Mouse (Mus musculus) forebrain, embryonic 12.5 days (tissue): ENCODE results near the gene Dock9. TPM values are rescaled to one million over a fixed set of nuclear protein-coding genes. Genes with fewer than 3 reads are reported as not detected.
A peak's percentile ranks its signal among the peaks of the same experiment; 100 is the strongest.

Source experiments
- ATAC-seq: fragments of 200-750 bp; cut with Nextera tagmentation; 2 replicates; pipeline ENCODE4 v1.8.0; 2017; ENCODE audit warnings: moderate TSS enrichment; ENCODE audit not compliant: low FRiP score
- H3K27ac ChIP-seq: fragments of 300-500 bp; sonication (generic); 2 replicates; pipeline ENCODE4 v1.5.1; 2016; ENCODE audit warnings: mild to moderate bottlenecking
- H3K27me3 ChIP-seq: fragments of 300-500 bp; sonication (generic); 2 replicates; pipeline ENCODE4 v1.6.1; 2016; ENCODE audit warnings: mild to moderate bottlenecking
- H3K36me3 ChIP-seq: fragments of 300-500 bp; sonication (generic); replicated peaks from 2 replicates; pipeline ENCODE4 v1.6.1; 2016; ENCODE audit warnings: mild to moderate bottlenecking
- H3K4me1 ChIP-seq: fragments of 300-500 bp; sonication (generic); 2 replicates; pipeline ENCODE4 v1.6.1; 2016
- H3K4me2 ChIP-seq: fragments of 300-500 bp; sonication (generic); 2 replicates; pipeline ENCODE4 v1.6.1; 2016; ENCODE audit warnings: mild to moderate bottlenecking, moderate library complexity
- H3K4me3 ChIP-seq: fragments of 300-500 bp; sonication (generic); replicated peaks from 2 replicates; pipeline ENCODE4 v1.5.1; 2016; ENCODE audit warnings: mild to moderate bottlenecking
- H3K9ac ChIP-seq: fragments of 300-500 bp; sonication (generic); 2 replicates; pipeline ENCODE4 v1.6.1; 2016; ENCODE audit warnings: mild to moderate bottlenecking
- H3K9me3 ChIP-seq: fragments of 300-500 bp; sonication (generic); 2 replicates; pipeline ENCODE4 v1.6.1; 2016
- WGBS: fragments of 180-500 bp; shearing (Covaris S2); methylation state at CpG from one replicate; pipeline ENCODE4 v1.1.7; 2016; 5-methylcytosine and 5-hydroxymethylcytosine counted together
- polyA plus RNA-seq: library from polyadenylated mRNA; unstranded; fragments of >200 nt; fragmentation: Nextera tagmentation; extraction: Ambion mirVana; gene quantifications from 2 replicates; pipeline ENCODE4 v1.2.1, GENCODE M21; 2016

The Dock9 gene
- polyA plus RNA-seq, 1 experiment from 2014 or later, result 4.8 TPM

DNA sequence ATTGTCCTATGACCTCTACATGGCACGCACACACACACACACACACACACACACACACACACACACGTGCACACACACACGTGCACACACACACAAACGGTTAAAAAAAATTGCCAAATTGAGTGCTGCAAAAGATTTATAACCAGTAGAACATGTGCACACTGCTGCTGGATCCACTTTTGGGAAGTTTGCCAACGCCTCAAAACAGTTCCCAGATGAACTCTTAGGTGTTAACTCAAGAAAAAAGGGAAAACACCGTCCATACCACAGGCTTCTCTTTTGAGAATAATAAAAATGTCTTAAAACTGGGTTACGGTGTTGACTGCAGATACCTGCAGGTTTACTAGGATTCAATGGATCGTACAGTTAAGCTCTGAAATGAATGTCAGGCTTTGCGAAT, 48.0 kb downstream of the Dock9 start:
- Histone ChIP-seq H3K9ac (no peak overlapping the region), H3K4me3 (no peak overlapping the region), H3K9me3 (no peaks in the 10 kb centered on the region), H3K36me3 (no peaks in the 10 kb centered on the region), H3K4me2 (no peak overlapping the region), H3K4me1 (no peaks in the 10 kb centered on the region), H3K27ac (no peak overlapping the region), H3K27me3 (no peaks in the 10 kb centered on the region)
- ATAC-seq, result no peak
- 93% methylated on average over 9 of the region's 9 CpGs for WGBS

DNA sequence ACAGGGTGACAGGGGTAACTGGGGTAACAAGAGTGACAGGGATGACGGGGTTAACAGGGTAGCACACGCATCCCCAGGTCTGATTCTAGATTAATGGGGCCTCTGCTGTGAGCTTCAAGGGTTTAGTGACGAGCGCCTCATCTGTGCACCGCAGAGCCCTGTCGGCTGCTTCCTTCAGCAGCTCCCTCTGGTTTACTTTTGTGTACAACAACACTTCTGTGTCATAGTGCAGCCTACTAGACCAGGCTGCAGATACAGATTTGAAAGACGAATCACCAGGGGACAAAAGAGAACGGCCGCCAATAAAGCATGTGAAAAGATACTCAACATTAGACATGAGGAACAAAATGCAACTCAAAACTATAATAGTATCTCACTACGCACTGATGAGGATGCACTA, 48.6 kb downstream of the Dock9 start:
- no peak overlapping the region for H3K4me2 ChIP-seq
- no peak overlapping the region for H3K9ac ChIP-seq
- H3K4me1 ChIP-seq, result no peaks in the 10 kb centered on the region
- ATAC-seq, result no peak
- no peak overlapping the region for H3K4me3 ChIP-seq
- H3K36me3 ChIP-seq, result no peaks in the 10 kb centered on the region
- 76% methylated on average over 10 of the region's 10 CpGs for WGBS
- no peaks in the 10 kb centered on the region for H3K9me3 ChIP-seq
- H3K27ac ChIP-seq, result no peak overlapping the region
- no peaks in the 10 kb centered on the region for H3K27me3 ChIP-seq

DNA sequence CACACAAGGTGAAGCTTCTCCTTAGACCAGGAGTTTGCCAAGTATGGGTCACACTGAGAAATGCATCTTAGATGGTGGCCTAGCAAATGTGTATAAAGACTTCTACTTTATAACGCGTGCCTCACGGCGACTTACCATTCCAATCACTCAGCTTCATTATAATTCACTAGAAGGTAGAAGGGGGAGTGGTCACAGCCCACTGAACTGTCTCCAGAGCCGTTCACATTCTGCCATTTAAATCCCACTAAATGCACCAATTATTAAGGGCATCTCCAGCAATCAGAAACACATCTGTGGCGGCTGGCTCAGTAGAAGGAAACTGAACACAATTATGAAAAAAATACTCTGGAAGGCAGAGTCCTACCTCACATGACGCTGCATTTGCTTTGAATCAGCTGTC, 50.3 kb downstream of the Dock9 start:
- H3K4me2 ChIP-seq, result no peak overlapping the region
- no peak overlapping the region for H3K27ac ChIP-seq
- H3K27me3 ChIP-seq, result no peaks in the 10 kb centered on the region
- 65% methylated on average over 7 of the region's 7 CpGs for WGBS
- H3K4me3 ChIP-seq, result no peak overlapping the region
- H3K9me3 ChIP-seq, result no peaks in the 10 kb centered on the region
- ATAC-seq, result no peak
- no peaks in the 10 kb centered on the region for H3K36me3 ChIP-seq
- no peaks in the 10 kb centered on the region for H3K4me1 ChIP-seq
- H3K9ac ChIP-seq, result no peak overlapping the region

DNA sequence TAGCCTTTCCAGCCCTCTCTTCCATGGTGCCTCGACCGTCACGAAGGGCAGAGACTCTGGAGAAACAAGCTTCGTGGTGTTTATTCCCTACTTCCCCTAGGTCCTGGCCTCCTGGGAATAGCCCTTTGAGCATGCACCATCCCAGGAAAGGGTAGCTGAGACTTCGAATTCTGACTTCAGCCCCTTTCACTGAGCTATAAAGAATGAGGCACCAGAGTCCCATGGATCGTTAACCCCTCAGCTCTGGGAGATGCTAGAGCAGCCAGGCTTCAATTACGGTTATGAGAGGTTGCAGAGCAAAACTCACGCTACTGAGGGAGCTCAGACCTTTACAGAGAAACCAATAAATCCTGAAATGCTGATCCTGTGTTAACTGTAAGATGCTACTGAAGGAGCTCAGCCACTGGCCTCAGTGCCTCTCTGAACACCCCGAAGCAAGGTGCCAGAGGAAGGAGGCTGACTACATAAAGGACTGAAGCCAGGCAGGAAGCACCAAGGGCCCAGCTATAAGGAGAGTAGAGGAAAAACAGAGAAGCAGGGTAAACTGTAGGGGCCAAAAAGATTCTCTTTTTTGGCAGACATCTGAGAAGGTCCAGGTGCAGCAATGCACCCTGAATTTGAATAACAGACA, 53.7 kb downstream of the Dock9 start:
- Histone ChIP-seq H3K4me1 (0 out of 2 replicates have a peak, but pooled peaks cover 2% of the 10 kb centered on the region), H3K27me3 (no peaks in the 10 kb centered on the region; the same call in 1 of the 2 replicates), H3K4me3 (no peak overlapping the region), H3K9me3 (no peaks in the 10 kb centered on the region), H3K36me3 (no peaks in the 10 kb centered on the region), H3K4me2 (no peak overlapping the region), H3K9ac (no peak overlapping the region), H3K27ac (no peak overlapping the region)
- WGBS, result 65% methylated on average over 9 of the region's 9 CpGs
- ATAC-seq, result no peak

DNA sequence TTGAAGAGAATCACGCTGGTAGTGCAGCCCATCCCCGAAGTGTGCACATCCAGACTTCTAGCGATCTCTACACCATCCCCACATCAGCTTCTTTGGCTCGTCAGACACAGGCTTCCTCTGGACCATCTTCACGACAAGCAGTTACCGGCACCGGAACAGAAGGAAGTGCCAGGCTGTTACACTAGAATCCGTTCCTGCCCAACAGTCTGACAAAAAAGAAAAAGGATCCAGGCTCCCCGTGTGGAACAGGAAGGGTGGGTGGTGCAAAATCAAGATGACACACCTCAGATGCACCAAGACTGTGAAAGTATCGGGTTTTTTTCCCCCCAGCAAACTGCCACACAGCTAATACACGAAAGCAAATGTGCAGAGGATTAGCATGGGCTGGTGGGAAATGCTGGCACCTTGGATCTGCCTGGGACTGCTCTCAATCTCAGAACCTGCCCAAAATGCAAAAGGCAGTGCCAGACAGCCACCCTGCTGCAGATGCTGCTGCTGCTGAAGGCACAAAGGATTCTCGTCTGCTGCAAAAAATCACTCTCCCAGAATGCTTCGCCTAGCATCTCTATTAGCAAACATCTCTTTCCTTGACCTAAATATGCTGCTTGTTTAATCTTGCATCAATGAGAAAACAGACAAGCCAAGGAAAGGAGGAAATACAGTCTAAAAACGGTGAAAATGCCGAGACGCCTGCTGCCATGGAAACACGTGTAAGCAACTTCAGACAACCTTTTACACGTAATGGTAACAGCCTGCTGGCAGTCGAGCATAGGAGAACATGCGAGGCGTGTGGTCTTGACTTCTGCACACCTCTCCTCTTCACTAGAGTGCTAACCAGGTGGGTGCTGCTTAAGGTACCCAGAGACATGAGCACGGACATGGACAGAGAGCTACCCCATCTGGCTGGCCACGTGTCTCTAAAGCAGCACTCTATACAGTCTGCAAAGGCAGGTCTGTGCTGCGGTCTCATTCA, 58.9 kb downstream of the Dock9 start:
- no peaks in the 10 kb centered on the region; the same call in 1 of the 2 replicates for H3K27me3 ChIP-seq
- H3K27ac ChIP-seq, result no peak overlapping the region
- no peaks in the 10 kb centered on the region for H3K36me3 ChIP-seq
- H3K9me3 ChIP-seq, result no peaks in the 10 kb centered on the region
- H3K9ac ChIP-seq, result no peak overlapping the region
- no peak overlapping the region for H3K4me2 ChIP-seq
- 72% methylated on average over 24 of the region's 24 CpGs for WGBS
- H3K4me1 ChIP-seq, result 0 out of 2 replicates have a peak, but pooled peaks cover 4% of the 10 kb centered on the region
- no peak for ATAC-seq
- H3K4me3 ChIP-seq, result no peak overlapping the region

DNA sequence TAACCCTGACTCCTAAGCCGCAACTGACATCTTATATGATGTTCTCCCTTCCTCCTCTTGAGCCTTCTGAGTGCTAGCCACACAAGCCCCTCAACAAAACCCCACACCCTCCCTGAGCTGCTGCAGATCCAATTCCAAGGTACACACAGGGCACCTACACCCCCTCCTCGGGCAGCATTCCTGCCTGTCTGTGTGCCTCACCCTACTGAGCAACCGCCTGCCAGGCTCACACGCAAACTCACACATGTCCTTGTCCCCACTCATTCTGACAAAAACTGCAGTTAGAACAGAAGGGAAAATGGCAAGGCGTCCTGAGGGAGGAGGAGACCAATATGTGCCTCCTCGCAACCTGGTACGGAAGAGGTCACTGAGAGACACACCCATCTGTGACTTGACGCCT, 60.4 kb downstream of the Dock9 start:
- H3K36me3 ChIP-seq, result no peaks in the 10 kb centered on the region
- H3K4me1 ChIP-seq, result peaks cover 6% of the 10 kb centered on the region
- ATAC-seq, result no peak
- no peak overlapping the region for H3K4me2 ChIP-seq
- H3K27me3 ChIP-seq, result no peaks in the 10 kb centered on the region; the same call in 1 of the 2 replicates
- H3K9ac ChIP-seq, result no peak overlapping the region
- no peak overlapping the region for H3K4me3 ChIP-seq
- WGBS, result 88% methylated on average over 8 of the region's 8 CpGs
- no peak overlapping the region for H3K27ac ChIP-seq
- H3K9me3 ChIP-seq, result no peaks in the 10 kb centered on the region

DNA sequence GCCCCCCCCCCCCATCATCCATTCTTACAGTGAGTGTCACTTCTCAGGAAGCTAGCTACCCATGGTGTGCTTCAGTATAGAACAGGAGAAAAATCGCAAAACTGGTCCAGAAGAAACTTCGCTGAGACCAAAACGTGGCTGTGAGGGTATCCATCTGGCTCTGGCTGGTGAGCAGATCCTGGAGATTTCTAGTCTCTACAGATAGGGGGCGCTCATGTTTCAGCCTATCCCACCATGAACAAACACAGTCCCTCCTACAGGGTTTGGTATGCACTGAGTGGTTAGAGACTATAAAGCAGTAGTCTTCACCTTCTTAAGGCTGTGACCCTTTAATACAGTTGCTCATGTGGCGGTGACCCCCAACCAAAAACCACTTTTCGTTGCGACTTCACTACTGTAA, 62.0 kb downstream of the Dock9 start:
- no peak overlapping the region for H3K9ac ChIP-seq
- peaks cover 10% of the 10 kb centered on the region for H3K4me1 ChIP-seq
- H3K36me3 ChIP-seq, result no peaks in the 10 kb centered on the region
- ATAC-seq, result no peak
- no peak overlapping the region for H3K4me2 ChIP-seq
- no peaks in the 10 kb centered on the region; the same call in 1 of the 2 replicates for H3K27me3 ChIP-seq
- no peak overlapping the region for H3K4me3 ChIP-seq
- H3K27ac ChIP-seq, result no peak overlapping the region
- H3K9me3 ChIP-seq, result no peaks in the 10 kb centered on the region
- 60% methylated on average over 7 of the region's 7 CpGs for WGBS

DNA sequence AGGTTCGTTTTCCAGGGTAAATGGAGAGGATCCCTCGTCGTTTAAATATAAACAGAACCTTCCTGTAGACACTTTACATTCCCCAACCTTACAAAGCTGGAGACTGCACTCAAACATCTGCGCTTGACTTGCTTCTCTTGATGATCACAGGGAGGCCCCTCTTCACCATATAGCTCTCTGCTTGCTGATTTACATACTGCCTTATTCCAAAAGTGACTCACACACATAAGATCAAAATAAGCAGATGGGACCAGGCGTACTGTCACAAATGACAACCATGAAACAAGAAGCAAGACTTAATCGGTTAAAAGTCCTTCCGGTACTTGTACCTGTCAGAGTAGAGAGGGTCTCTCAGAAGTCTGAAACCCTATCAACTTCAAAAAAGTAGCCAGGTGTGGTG, 63.4 kb downstream of the Dock9 start:
- H3K4me1 ChIP-seq, result peaks cover 10% of the 10 kb centered on the region
- no peaks in the 10 kb centered on the region for H3K9me3 ChIP-seq
- H3K27ac ChIP-seq, result no peak overlapping the region
- H3K36me3 ChIP-seq, result no peaks in the 10 kb centered on the region
- H3K27me3 ChIP-seq, result no peaks in the 10 kb centered on the region
- 90% methylated on average over 7 of the region's 7 CpGs for WGBS
- no peak for ATAC-seq
- no peak overlapping the region for H3K4me2 ChIP-seq
- H3K9ac ChIP-seq, result no peak overlapping the region
- H3K4me3 ChIP-seq, result no peak overlapping the region

DNA sequence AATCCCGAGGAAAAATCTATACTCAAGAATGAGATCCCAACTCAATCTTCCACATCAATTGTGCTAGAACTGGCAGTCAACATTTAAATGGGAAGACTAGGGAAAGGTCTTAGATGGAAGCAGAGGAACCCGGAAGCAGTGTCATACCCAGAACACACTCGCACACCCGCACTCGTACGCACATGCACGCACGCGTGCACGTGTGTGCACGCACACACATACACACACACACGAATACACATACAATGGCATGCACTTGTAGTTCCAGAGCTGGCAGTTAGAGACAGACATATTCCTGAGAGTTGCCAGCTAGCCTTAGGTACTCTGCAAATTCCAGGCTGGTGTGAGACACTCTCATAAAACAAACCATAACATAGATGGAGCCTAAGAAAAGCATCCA, 63.9 kb downstream of the Dock9 start:
- H3K27ac ChIP-seq, result no peak overlapping the region
- WGBS, result 97% methylated on average over 12 of the region's 12 CpGs
- peaks cover 6% of the 10 kb centered on the region for H3K4me1 ChIP-seq
- H3K9ac ChIP-seq, result no peak overlapping the region
- no peaks in the 10 kb centered on the region for H3K36me3 ChIP-seq
- H3K27me3 ChIP-seq, result no peaks in the 10 kb centered on the region
- H3K4me2 ChIP-seq, result no peak overlapping the region
- no peak overlapping the region for H3K4me3 ChIP-seq
- H3K9me3 ChIP-seq, result no peaks in the 10 kb centered on the region
- no peak for ATAC-seq

DNA sequence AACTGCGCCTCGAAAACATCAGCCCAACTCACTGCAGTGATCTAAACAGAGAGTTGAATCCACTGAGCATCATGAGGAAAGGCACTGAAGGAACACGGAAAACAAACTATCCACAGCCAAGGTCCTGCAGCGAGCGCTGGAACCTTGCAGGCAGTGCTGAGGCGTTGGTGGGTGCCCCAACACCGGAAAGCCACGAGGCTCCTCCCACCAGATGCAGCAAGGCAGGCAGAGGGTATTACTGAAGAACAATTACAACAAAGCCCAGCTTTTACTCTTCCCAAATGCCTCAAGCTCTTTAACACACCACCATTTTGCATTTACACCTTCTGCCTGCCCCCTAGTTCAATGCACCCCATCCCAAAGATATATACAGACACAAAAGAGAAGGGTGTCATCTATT, 65.4 kb downstream of the Dock9 start:
- Histone ChIP-seq H3K9me3 (no peaks in the 10 kb centered on the region), H3K27me3 (no peaks in the 10 kb centered on the region), H3K4me2 (no peak overlapping the region), H3K9ac (no peak overlapping the region), H3K4me3 (no peak overlapping the region), H3K27ac (no peak overlapping the region), H3K36me3 (no peaks in the 10 kb centered on the region), H3K4me1 (peaks cover 6% of the 10 kb centered on the region)
- no peak for ATAC-seq
- WGBS, result 10% methylated on average over 8 of the region's 8 CpGs

DNA sequence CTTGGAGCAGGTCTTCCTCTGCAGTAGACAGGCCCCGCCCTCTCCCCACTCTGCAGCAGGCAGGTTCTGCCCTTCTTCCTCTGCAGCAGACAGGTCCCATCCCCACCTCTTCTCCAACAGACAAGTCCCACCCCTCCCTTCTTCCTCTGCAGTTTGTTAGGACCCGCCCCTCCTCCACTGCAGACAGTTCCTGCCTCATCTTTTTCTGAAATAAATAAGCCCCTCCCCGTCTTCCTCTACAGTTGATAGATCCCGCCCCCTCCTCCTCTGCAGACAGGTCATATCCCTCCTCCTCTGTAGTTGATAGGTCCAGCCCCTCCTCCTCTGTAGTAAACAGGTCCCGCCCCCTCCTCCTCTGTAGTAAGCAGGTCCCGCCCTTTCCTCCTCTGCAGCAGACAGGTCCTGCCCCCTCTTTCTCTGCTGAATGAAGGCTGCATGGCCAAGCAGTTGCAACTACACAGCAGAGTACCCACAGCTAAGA, 65.9 kb downstream of the Dock9 start:
- Histone ChIP-seq H3K9me3 (no peaks in the 10 kb centered on the region), H3K27me3 (no peaks in the 10 kb centered on the region), H3K27ac (no peak overlapping the region), H3K4me2 (no peak overlapping the region), H3K9ac (no peak overlapping the region), H3K36me3 (no peaks in the 10 kb centered on the region), H3K4me1 (peaks cover 6% of the 10 kb centered on the region), H3K4me3 (no peak overlapping the region)
- peak; percentile 67 for ATAC-seq
- 34% methylated on average over 5 of the region's 6 CpGs for WGBS

DNA sequence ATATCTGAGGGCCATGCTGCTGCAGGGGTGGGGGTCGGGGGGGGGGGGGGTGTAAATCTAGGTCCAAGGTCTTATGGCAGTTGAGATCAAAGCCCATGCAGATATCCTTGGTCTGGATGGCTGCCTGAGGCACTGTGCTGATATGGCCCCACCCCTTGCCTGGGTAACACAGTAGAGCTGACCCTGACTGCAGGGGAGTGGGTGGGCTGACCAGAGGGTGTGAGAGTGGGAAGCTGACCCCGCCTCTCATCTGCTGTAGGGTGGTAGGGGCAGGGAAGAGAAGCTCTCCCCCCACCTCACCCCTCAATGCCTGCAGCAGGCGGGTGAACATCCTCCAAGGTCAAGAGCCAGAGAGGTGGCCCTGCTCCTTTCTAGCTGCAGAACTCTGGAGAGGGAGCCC, 66.7 kb downstream of the Dock9 start:
- Histone ChIP-seq H3K4me1 (peaks cover 6% of the 10 kb centered on the region), H3K27me3 (no peaks in the 10 kb centered on the region), H3K4me3 (no peak overlapping the region), H3K9me3 (no peaks in the 10 kb centered on the region), H3K27ac (no peak overlapping the region), H3K36me3 (no peaks in the 10 kb centered on the region), H3K9ac (no peak overlapping the region), H3K4me2 (no peak overlapping the region)
- no peak for ATAC-seq
- WGBS, result 78% methylated on average over 3 of the region's 3 CpGs
